Mouse (Mus musculus) embryonic facial prominence, embryonic 11.5 days (tissue): ENCODE measurements at regions not wholly inside any gene's neighbourhood (a gene's known extent, or its start where the extent isn't known, plus 50 kb on each side); places are given as distances from the start of the nearest gene placed in this dataset.

Experiments
- ATAC-seq: fragments of 200-750 bp; cut with Nextera tagmentation; replicated peaks from 2 replicates; pipeline ENCODE4 v1.8.0; 2017; ENCODE audit warnings: low read depth; ENCODE audit not compliant: insufficient number of reproducible peaks, low FRiP score, low TSS enrichment
- DNase-seq: peaks from one replicate; pipeline ENCODE4 v3.0.0-alpha.2; 2015; ENCODE audit warnings: low spot score
- H3K27ac ChIP-seq: fragments of 300-500 bp; sonication (generic); replicated peaks from 2 replicates; pipeline ENCODE4 v1.5.1; 2014; ENCODE audit warnings: mild to moderate bottlenecking, low read depth, low read length, control low read depth
- H3K27me3 ChIP-seq: fragments of 300-500 bp; sonication (generic); 2 replicates; pipeline ENCODE4 v1.6.1; 2014; ENCODE audit warnings: mild to moderate bottlenecking, low read length, moderate library complexity, mixed read lengths; ENCODE audit not compliant: control insufficient read depth, insufficient read depth
- H3K36me3 ChIP-seq: fragments of 300-500 bp; sonication (generic); replicated peaks from 2 replicates; pipeline ENCODE4 v1.6.1; 2014; ENCODE audit warnings: low read depth, mild to moderate bottlenecking, low read length, moderate library complexity, mixed read lengths; ENCODE audit not compliant: control insufficient read depth, insufficient read depth
- H3K4me1 ChIP-seq: fragments of 300-500 bp; sonication (generic); 2 replicates; pipeline ENCODE4 v1.6.1; 2014; ENCODE audit warnings: low read length, mixed read lengths; ENCODE audit not compliant: control insufficient read depth, insufficient read depth
- H3K4me2 ChIP-seq: fragments of 300-500 bp; sonication (generic); 2 replicates; pipeline ENCODE4 v1.6.1; 2014; ENCODE audit warnings: low read depth, mild to moderate bottlenecking, control low read depth, low read length, moderate library complexity
- H3K4me3 ChIP-seq: fragments of 300-500 bp; sonication (generic); 2 replicates; pipeline ENCODE4 v1.5.1; 2014; ENCODE audit warnings: low read depth, low read length, control low read depth
- H3K9ac ChIP-seq: fragments of 300-500 bp; sonication (generic); replicated peaks from 2 replicates; pipeline ENCODE4 v1.6.1; 2014; ENCODE audit warnings: mild to moderate bottlenecking, control low read depth, low read length
- H3K9me3 ChIP-seq: fragments of 300-500 bp; sonication (generic); replicated peaks from 2 replicates; pipeline ENCODE4 v1.6.1; 2016; ENCODE audit warnings: mild to moderate bottlenecking, low read length, inconsistent platforms, mixed read lengths; ENCODE audit not compliant: control insufficient read depth
- WGBS: fragments of 180-500 bp; shearing (Covaris S2); extraction: QIAGEN DNeasy Blood & Tissue Kit; methylation state at CpG from one replicate; pipeline ENCODE4 v1.1.7; 2014; 5-methylcytosine and 5-hydroxymethylcytosine counted together

- DNase-seq: no peak
- H3K4me3 ChIP-seq: no peak overlapping the region
- H3K4me2 ChIP-seq: no peak overlapping the region
- no peaks in the 10 kb centered on the region; the same call in 1 of the 2 replicates for H3K4me1 ChIP-seq
- H3K36me3 ChIP-seq: no peaks in the 10 kb centered on the region
- no peaks in the 10 kb centered on the region for H3K9me3 ChIP-seq
- no peak overlapping the region for H3K9ac ChIP-seq
- WGBS: 65% methylated on average over 4 of the region's 4 CpGs
- no peak for ATAC-seq
- H3K27ac ChIP-seq: no peak overlapping the region
- H3K27me3 ChIP-seq: no peaks in the 10 kb centered on the region
Observed at GRCm38 (mm10) chr5:112154650-112155049, 97.7 kb downstream of the Cryba4 start.

DNA sequence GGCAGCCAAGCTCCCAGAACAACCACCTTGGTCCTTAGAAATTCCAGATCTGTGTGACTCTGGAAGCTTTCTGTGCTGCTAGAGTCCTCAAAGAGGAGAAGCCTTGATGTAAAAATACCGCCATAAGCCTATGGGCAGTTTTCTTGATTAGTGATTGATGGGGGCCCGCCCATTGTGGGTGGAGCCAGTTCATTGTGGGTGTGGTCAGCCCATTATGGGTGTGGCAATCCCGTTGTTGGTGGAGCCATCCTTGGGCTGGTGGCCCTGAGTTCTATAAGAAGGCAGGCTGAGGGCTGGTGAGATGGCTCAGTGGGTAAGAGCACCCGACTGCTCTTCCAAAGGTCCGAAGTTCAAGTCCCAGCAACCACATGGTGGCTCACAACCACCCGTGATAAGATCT, 97.3 kb downstream of the Cryba4 start:
- H3K9me3 ChIP-seq: no peaks in the 10 kb centered on the region
- H3K27ac ChIP-seq: no peak overlapping the region
- H3K9ac ChIP-seq: no peak overlapping the region
- no peak overlapping the region for H3K4me3 ChIP-seq
- WGBS: 74% methylated on average over 6 of the region's 6 CpGs
- H3K27me3 ChIP-seq: no peaks in the 10 kb centered on the region
- H3K4me2 ChIP-seq: no peak overlapping the region
- ATAC-seq (no peak), DNase-seq (no peak)
- no peaks in the 10 kb centered on the region for H3K36me3 ChIP-seq
- H3K4me1 ChIP-seq: no peaks in the 10 kb centered on the region; the same call in 1 of the 2 replicates

GRCm38 (mm10) chr5:112156005-112156404, 96.3 kb downstream of the Cryba4 start:
- H3K9ac ChIP-seq: no peak overlapping the region

DNA sequence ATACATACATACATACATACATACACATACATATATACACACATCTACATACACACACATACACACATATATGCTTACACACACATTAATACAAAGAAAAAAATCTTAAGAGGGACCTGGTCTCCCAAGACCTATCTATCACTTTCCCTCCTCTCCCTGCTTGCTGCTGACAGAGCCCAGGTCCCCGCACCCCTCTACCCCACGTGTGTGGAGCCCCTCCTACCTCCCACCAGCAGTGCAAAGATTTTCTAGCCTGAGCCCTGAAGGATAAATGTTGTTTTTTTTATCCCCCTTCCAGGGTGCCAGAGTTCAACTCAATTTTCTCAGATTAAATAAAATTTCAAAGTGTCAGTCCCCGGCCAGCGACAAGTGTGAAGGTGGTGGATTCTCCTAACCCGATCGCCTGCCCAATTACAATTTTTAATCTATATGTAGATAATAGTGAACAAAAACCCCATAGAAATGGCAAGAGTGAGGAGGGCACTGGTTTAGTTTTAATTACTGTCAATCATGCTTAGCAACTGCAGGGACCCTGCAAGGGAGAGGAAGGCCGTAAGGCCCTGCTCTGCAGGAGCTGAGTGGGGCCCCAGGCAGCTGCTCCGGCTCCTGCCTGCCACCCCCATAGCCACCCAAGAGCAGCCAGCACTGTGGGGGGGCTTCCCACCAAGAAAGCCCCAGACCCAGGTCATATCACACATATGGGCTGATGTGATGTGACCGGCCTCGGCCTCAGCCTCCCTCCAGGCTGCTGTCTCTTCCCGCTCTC, 85.7 kb downstream of the Cryba4 start:
- DNase-seq: no peak
- Histone ChIP-seq H3K4me1 (peaks cover 7% of the 10 kb centered on the region), H3K27ac (peak overlapping the region; percentile 56; the same call in 1 of the 2 replicates)

More at GRCm38 (mm10) chr5:112156005-112156404, 96.3 kb downstream of the Cryba4 start:
- H3K27me3 ChIP-seq: no peaks in the 10 kb centered on the region
- no peak overlapping the region for H3K27ac ChIP-seq
- H3K4me2 ChIP-seq: no peak overlapping the region
- H3K4me1 ChIP-seq: no peaks in the 10 kb centered on the region; the same call in 1 of the 2 replicates
- H3K9me3 ChIP-seq: no peaks in the 10 kb centered on the region
- H3K36me3 ChIP-seq: no peaks in the 10 kb centered on the region
- DNase-seq (peak; percentile 30), ATAC-seq (no peak)
- no peak overlapping the region for H3K4me3 ChIP-seq
- WGBS: 12% methylated on average over 1 of the region's 1 CpGs

GRCm38 (mm10) chr5:112167790-112168189, 84.5 kb downstream of the Cryba4 start:
- WGBS: 51% methylated on average over 10 of the region's 10 CpGs

More for the DNA sequence above, 85.7 kb downstream of the Cryba4 start:
- no peak overlapping the region for H3K9ac ChIP-seq
- H3K4me2 ChIP-seq: no peak overlapping the region
- H3K27me3 ChIP-seq: no peaks in the 10 kb centered on the region
- H3K9me3 ChIP-seq: no peaks in the 10 kb centered on the region
- H3K4me3 ChIP-seq: no peak overlapping the region
- H3K36me3 ChIP-seq: no peaks in the 10 kb centered on the region
- WGBS: 26% methylated on average over 11 of the region's 11 CpGs
- 0 out of 2 replicates have a peak, but pooled peaks have one; percentile 32 for ATAC-seq

GRCm38 (mm10) chr5:112171325-112171724, 81.0 kb downstream of the Cryba4 start:
- no peak overlapping the region for H3K4me2 ChIP-seq
- DNase-seq: no peak
- H3K27me3 ChIP-seq: no peaks in the 10 kb centered on the region
- H3K4me1 ChIP-seq: peaks cover 3% of the 10 kb centered on the region; the same call in 1 of the 2 replicates
- no peak overlapping the region for H3K9ac ChIP-seq
- no peaks in the 10 kb centered on the region for H3K9me3 ChIP-seq
- 71% methylated on average over 2 of the region's 2 CpGs for WGBS
- no peak overlapping the region for H3K27ac ChIP-seq
- ATAC-seq: no peak
- H3K4me3 ChIP-seq: no peak overlapping the region
- no peaks in the 10 kb centered on the region for H3K36me3 ChIP-seq

More at GRCm38 (mm10) chr5:112167790-112168189, 84.5 kb downstream of the Cryba4 start:
- Histone ChIP-seq H3K27ac (no peak overlapping the region), H3K36me3 (no peaks in the 10 kb centered on the region), H3K4me3 (no peak overlapping the region), H3K9ac (no peak overlapping the region), H3K9me3 (no peaks in the 10 kb centered on the region), H3K4me1 (peaks cover 3% of the 10 kb centered on the region), H3K27me3 (no peaks in the 10 kb centered on the region), H3K4me2 (no peak overlapping the region)
- ATAC-seq (no peak), DNase-seq (no peak)

GRCm38 (mm10) chr5:112179213-112180057, 72.9 kb downstream of the Cryba4 start:
- Histone ChIP-seq H3K36me3 (no peaks in the 10 kb centered on the region), H3K9me3 (no peaks in the 10 kb centered on the region), H3K4me1 (no peaks in the 10 kb centered on the region), H3K4me2 (peak overlapping the region; percentile 29; the same call in 1 of the 2 replicates), H3K27ac (no peak overlapping the region), H3K27me3 (no peaks in the 10 kb centered on the region; the same call in 1 of the 2 replicates), H3K4me3 (no peak overlapping the region), H3K9ac (no peak overlapping the region; the same call in 1 of the 2 replicates)
- peak; percentile 68 for DNase-seq
- ATAC-seq: no peak; the same call in 1 of the 2 replicates
- WGBS: 20% methylated on average over 25 of the region's 25 CpGs
